Mouse (Mus musculus) kidney, embryonic 15.5 days (tissue): ENCODE measurements around the gene Abhd8. TPM values are rescaled to one million over a fixed set of nuclear protein-coding genes. Genes with fewer than 3 reads are reported as not detected.

Experiments used
- ATAC-seq: fragments of 200-750 bp; cut with Nextera tagmentation; replicated peaks from 2 replicates; pipeline ENCODE4 v1.8.0; 2017; ENCODE audit warnings: moderate TSS enrichment; ENCODE audit not compliant: low FRiP score
- H3K27ac ChIP-seq: fragments of 300-500 bp; sonication (generic); 2 replicates; pipeline ENCODE4 v1.5.1; 2015; ENCODE audit warnings: mild to moderate bottlenecking, inconsistent platforms
- H3K27me3 ChIP-seq: fragments of 300-500 bp; sonication (generic); 2 replicates; pipeline ENCODE4 v1.6.1; 2015; ENCODE audit warnings: inconsistent platforms
- H3K36me3 ChIP-seq: fragments of 300-500 bp; sonication (generic); 2 replicates; pipeline ENCODE4 v1.6.1; 2015; ENCODE audit warnings: inconsistent platforms
- H3K4me1 ChIP-seq: fragments of 300-500 bp; sonication (generic); 2 replicates; pipeline ENCODE4 v1.6.1; 2015; ENCODE audit warnings: inconsistent platforms
- H3K4me2 ChIP-seq: fragments of 300-500 bp; sonication (generic); 2 replicates; pipeline ENCODE4 v1.6.1; 2015; ENCODE audit warnings: moderate library complexity, mild to moderate bottlenecking, inconsistent platforms
- H3K4me3 ChIP-seq: fragments of 300-500 bp; sonication (generic); replicated peaks from 2 replicates; pipeline ENCODE4 v1.5.1; 2015; ENCODE audit warnings: mild to moderate bottlenecking, inconsistent platforms
- H3K9ac ChIP-seq: fragments of 300-500 bp; sonication (generic); 2 replicates; pipeline ENCODE4 v1.6.1; 2015; ENCODE audit warnings: mild to moderate bottlenecking, inconsistent platforms
- H3K9me3 ChIP-seq: fragments of 300-500 bp; sonication (generic); replicated peaks from 2 replicates; pipeline ENCODE4 v1.6.1; 2016; ENCODE audit warnings: inconsistent platforms
- WGBS: fragments of 180-500 bp; shearing (Covaris S2); methylation state at CpG from one replicate; pipeline ENCODE4 v1.1.7; 2015; ENCODE audit warnings: mixed read lengths; 5-methylcytosine and 5-hydroxymethylcytosine counted together
- polyA plus RNA-seq: library from polyadenylated mRNA; unstranded; fragments of >200 nt; fragmentation: Nextera tagmentation; extraction: Ambion mirVana; gene quantifications from 2 replicates; pipeline ENCODE4 v1.2.1, GENCODE M21; 2015

Gene Abhd8
- polyA plus RNA-seq, 1 experiment from 2014 or later: 47.0 TPM

- ATAC-seq: peak; percentile 80
- Histone ChIP-seq H3K9me3 (no peaks in the 10 kb centered on the region), H3K4me1 (peaks cover 37% of the 10 kb centered on the region), H3K27me3 (no peaks in the 10 kb centered on the region), H3K4me2 (peak overlapping the region; percentile 92), H3K9ac (peak overlapping the region; percentile 64), H3K4me3 (peak overlapping the region; percentile 58), H3K36me3 (peaks cover 65% of the 10 kb centered on the region), H3K27ac (peak overlapping the region; percentile 90)
- WGBS: under 1% methylated on average over 107 of the region's 121 CpGs
These were observed 12.9 kb upstream of the Abhd8 start for GRCm38 (mm10) chr8:71476099-71476940.

DNA sequence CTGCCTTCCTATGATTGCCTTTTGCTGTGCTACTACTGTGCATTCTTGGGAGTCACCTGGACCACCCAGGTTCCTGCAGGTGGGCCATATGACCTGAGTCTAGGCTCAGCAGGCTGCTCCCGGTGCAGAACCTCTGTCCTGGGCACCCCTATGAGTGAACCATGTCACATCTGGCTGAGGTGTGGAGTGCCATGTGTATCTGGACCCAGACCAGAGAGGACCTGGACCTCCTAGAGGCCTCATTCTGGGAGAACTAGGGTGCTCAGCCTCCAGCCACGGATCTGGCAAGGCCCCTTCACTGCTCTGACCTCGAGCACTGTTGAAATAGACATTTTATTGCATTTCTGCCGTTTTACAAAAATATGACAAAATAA, 12.2 kb upstream of the Abhd8 start:
- no peaks in the 10 kb centered on the region for H3K9me3 ChIP-seq
- ATAC-seq: 0 out of 2 replicates have a peak, but pooled peaks have one; percentile 13

GRCm38 (mm10) chr8:71474785-71475701, 11.6 kb upstream of the Abhd8 start:
- ATAC-seq: no peak

More for the DNA sequence above, 12.2 kb upstream of the Abhd8 start:
- Histone ChIP-seq H3K36me3 (peaks cover 64% of the 10 kb centered on the region), H3K4me1 (peaks cover 37% of the 10 kb centered on the region), H3K4me2 (peak overlapping the region; percentile 92), H3K9ac (peak overlapping the region; percentile 64), H3K27me3 (no peaks in the 10 kb centered on the region), H3K4me3 (peak overlapping the region; percentile 58), H3K27ac (peak overlapping the region; percentile 90)
- 19% methylated on average over 4 of the region's 4 CpGs for WGBS

GRCm38 (mm10) chr8:71474344-71474743, 10.9 kb upstream of the Abhd8 start:
- Histone ChIP-seq H3K36me3 (peaks cover 54% of the 10 kb centered on the region), H3K4me3 (no peak overlapping the region), H3K27me3 (no peaks in the 10 kb centered on the region), H3K9me3 (no peaks in the 10 kb centered on the region), H3K27ac (no peak overlapping the region), H3K4me1 (peaks cover 40% of the 10 kb centered on the region), H3K4me2 (no peak overlapping the region), H3K9ac (no peak overlapping the region)
- 89% methylated on average over 18 of the region's 18 CpGs for WGBS
- ATAC-seq: no peak

More at GRCm38 (mm10) chr8:71474785-71475701, 11.6 kb upstream of the Abhd8 start:
- H3K9ac ChIP-seq: peak overlapping the region; percentile 64; the same call in 1 of the 2 replicates
- H3K4me2 ChIP-seq: peak overlapping the region; percentile 92; the same call in 1 of the 2 replicates
- 86% methylated on average over 25 of the region's 25 CpGs for WGBS
- no peaks in the 10 kb centered on the region for H3K27me3 ChIP-seq
- peaks cover 37% of the 10 kb centered on the region for H3K4me1 ChIP-seq
- H3K36me3 ChIP-seq: peaks cover 59% of the 10 kb centered on the region
- peak overlapping the region; percentile 58; the same call in 1 of the 2 replicates for H3K4me3 ChIP-seq
- peak overlapping the region; percentile 90; the same call in 1 of the 2 replicates for H3K27ac ChIP-seq
- H3K9me3 ChIP-seq: no peaks in the 10 kb centered on the region

GRCm38 (mm10) chr8:71472601-71473386, 9.3 kb upstream of the Abhd8 start:
- Histone ChIP-seq H3K36me3 (peaks cover 44% of the 10 kb centered on the region), H3K4me2 (no peak overlapping the region), H3K4me3 (no peak overlapping the region), H3K27me3 (no peaks in the 10 kb centered on the region), H3K27ac (no peak overlapping the region), H3K4me1 (peaks cover 40% of the 10 kb centered on the region), H3K9me3 (no peaks in the 10 kb centered on the region), H3K9ac (no peak overlapping the region)
- ATAC-seq: no peak
- WGBS: 93% methylated on average over 8 of the region's 8 CpGs

- no peak overlapping the region for H3K4me3 ChIP-seq
- no peaks in the 10 kb centered on the region for H3K27me3 ChIP-seq
- 96% methylated on average over 17 of the region's 17 CpGs for WGBS
- peaks cover 31% of the 10 kb centered on the region for H3K4me1 ChIP-seq
- no peak for ATAC-seq
- no peak overlapping the region for H3K4me2 ChIP-seq
- H3K9ac ChIP-seq: no peak overlapping the region
- no peaks in the 10 kb centered on the region for H3K9me3 ChIP-seq
- peaks cover 51% of the 10 kb centered on the region for H3K36me3 ChIP-seq
- H3K27ac ChIP-seq: no peak overlapping the region
These were observed 8.4 kb upstream of the Abhd8 start for GRCm38 (mm10) chr8:71471861-71472260.

DNA sequence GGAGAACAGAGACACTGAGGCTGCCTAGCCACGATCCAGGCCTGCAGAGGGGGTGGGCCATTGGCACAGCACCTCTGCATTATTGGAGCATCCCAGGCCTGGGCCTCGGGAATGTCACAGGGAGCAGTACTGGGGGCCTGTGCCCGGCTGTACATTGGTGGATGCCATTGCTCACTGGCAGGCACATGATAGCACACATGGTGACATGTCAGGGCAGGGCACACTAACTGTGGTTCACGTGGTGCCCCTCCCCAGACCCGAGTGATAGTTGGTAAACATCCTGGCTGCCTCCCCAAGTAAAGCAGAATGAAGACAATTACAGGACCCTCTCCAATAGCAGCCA, 7.4 kb upstream of the Abhd8 start:
- WGBS: 84% methylated on average over 5 of the region's 5 CpGs
- 0 out of 2 replicates have a peak overlapping the region, but pooled peaks have one; percentile 3 for H3K9ac ChIP-seq
- H3K4me1 ChIP-seq: peaks cover 29% of the 10 kb centered on the region
- no peaks in the 10 kb centered on the region for H3K9me3 ChIP-seq
- peak overlapping the region; percentile 70; the same call in 1 of the 2 replicates for H3K4me3 ChIP-seq
- H3K27ac ChIP-seq: no peak overlapping the region
- H3K27me3 ChIP-seq: no peaks in the 10 kb centered on the region
- H3K36me3 ChIP-seq: peaks cover 60% of the 10 kb centered on the region
- no peak overlapping the region for H3K4me2 ChIP-seq
- ATAC-seq: no peak

DNA sequence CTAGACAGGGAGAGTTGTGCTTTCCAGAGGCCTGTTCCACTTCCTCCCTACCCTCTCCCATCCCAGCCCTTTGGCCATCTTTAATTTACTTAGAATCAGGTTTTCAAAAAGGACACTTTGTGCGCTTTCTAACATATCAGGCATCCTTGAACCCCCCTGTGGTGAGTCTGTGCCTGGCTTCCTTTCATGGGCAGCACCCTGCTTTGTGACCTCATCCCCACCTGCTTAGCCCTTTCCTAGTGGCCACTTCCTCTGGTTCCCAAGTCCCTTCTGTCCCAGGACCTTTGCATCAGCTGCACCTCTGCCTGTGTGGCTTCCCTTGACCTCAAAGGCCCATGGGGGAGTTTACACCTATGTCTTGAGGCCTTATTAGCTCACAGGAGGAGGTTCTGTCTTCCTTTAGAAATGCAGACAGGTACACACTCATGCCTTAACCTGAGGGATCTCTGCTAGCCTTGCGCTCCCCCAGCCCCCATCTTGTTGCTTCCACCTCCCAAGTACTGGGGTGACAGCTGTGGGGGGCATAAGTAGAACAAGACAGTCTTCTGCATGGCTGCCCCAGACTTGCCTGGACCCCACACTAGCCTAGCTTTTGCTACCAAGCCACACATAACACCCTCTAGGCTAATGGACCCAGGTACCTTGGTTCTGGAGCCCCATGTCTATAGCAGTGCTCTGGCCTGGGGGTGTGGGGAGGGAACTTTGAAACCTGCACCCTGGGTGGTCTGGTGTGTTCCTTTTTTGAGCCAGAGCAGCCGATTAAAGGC, 6.9 kb upstream of the Abhd8 start:
- peaks cover 29% of the 10 kb centered on the region for H3K4me1 ChIP-seq
- H3K27ac ChIP-seq: no peak overlapping the region
- WGBS: 87% methylated on average over 3 of the region's 3 CpGs
- H3K9ac ChIP-seq: peak overlapping the region; percentile 68
- H3K9me3 ChIP-seq: no peaks in the 10 kb centered on the region
- H3K36me3 ChIP-seq: peaks cover 60% of the 10 kb centered on the region
- peak overlapping the region; percentile 70 for H3K4me3 ChIP-seq
- peak overlapping the region; percentile 74 for H3K4me2 ChIP-seq
- ATAC-seq: no peak
- no peaks in the 10 kb centered on the region for H3K27me3 ChIP-seq

DNA sequence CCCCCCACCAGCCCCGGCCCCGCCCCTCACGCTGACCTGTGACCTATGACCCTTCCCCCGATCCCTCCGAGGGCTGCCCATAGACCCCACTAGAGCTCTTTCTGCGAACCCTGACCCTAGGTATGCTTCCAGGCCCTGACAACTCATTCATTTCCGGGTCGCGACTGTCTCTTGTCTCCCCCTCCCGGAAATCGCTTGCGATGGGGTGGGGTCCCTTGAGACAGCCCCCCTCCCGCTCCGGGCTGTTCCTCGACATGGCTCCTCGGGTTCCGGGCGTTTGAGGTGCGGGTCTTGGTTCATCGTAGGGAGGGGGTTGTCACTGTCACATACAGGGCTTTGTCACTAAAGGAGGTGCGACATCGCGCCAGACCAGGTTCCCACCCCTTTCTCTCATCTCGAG, 6.0 kb upstream of the Abhd8 start:
- peak; percentile 5 for ATAC-seq
- no peaks in the 10 kb centered on the region for H3K27me3 ChIP-seq
- H3K4me3 ChIP-seq: peak overlapping the region; percentile 70
- 1% methylated on average over 24 of the region's 24 CpGs for WGBS
- H3K9me3 ChIP-seq: no peaks in the 10 kb centered on the region
- H3K36me3 ChIP-seq: peaks cover 51% of the 10 kb centered on the region
- peak overlapping the region; percentile 74 for H3K4me2 ChIP-seq
- peaks cover 31% of the 10 kb centered on the region for H3K4me1 ChIP-seq
- peak overlapping the region; percentile 42 for H3K27ac ChIP-seq
- H3K9ac ChIP-seq: peak overlapping the region; percentile 68

DNA sequence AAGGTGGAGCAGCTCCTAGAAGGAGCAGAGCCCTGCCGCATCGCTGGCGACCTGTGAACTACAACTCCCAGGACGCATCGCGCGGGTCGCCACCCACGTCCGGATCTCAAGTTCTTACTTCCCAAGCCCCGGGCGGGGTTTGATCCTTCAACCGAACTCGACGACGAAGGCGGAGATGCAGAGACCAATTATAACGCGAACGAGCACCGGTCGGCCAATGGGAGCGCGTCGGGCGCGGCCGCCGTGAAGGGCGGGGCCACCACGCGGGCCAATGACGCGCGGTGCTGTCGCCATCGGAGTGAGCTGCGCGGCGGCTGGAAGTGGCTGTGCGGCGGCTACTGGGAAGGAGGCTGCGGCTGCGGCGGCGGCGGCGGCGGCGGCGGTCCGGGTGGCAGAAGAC, 5.5 kb upstream of the Abhd8 start, which contains the start of gene Dda1:
Gene Dda1 (plus strand): TSS at position 284 of the 400 bp plus-strand sequence.
- H3K4me1 ChIP-seq: peaks cover 36% of the 10 kb centered on the region
- H3K27me3 ChIP-seq: no peaks in the 10 kb centered on the region
- H3K9me3 ChIP-seq: no peaks in the 10 kb centered on the region
- peak within 1 kb of the TSS; percentile 42 for H3K27ac ChIP-seq
- H3K4me2 ChIP-seq: peak within 1 kb of the TSS; percentile 74
- peak within 1 kb of the TSS; percentile 68 for H3K9ac ChIP-seq
- WGBS: 0% methylated on average over 47 of the region's 52 CpGs
- peaks cover 46% of the 10 kb centered on the region for H3K36me3 ChIP-seq
- H3K4me3 ChIP-seq: peak within 1 kb of the TSS; percentile 70
- ATAC-seq: peak; percentile 90

GRCm38 (mm10) chr8:71468001-71468400, 4.5 kb upstream of the Abhd8 start:
- ATAC-seq: no peak
- Histone ChIP-seq H3K4me1 (peaks cover 43% of the 10 kb centered on the region), H3K9me3 (no peaks in the 10 kb centered on the region), H3K9ac (no peak overlapping the region), H3K4me2 (no peak overlapping the region), H3K4me3 (no peak overlapping the region), H3K27ac (no peak overlapping the region), H3K27me3 (no peaks in the 10 kb centered on the region), H3K36me3 (peaks cover 37% of the 10 kb centered on the region)
- WGBS: 96% methylated on average over 1 of the region's 1 CpGs
